Mouse (Mus musculus) common myeloid progenitor, adult 5-6 weeks (primary cell): Measurements from ENCODE around the gene Bmi1. TPM values are rescaled to one million over a fixed set of nuclear protein-coding genes. Genes with fewer than 3 reads are reported as not detected.
A peak's percentile ranks its signal among the peaks of the same experiment; 100 is the strongest.

Source experiments
- ATAC-seq: replicated peaks from 2 replicates; pipeline ENCODE4 v1.8.0; 2016; ENCODE audit warnings: low read depth, mild to moderate bottlenecking, moderate TSS enrichment, inconsistent platforms; ENCODE audit not compliant: poor library complexity, severe bottlenecking
- total RNA-seq: library from RNA; stranded (forward); fragments of 200-1000, 187-1606 nt; gene quantifications from 2 replicates; pipeline ENCODE4 v1.2.3, GENCODE M21; 2017

Gene Bmi1
- total RNA-seq, 1 experiment from 2014 or later: 52.6 TPM

GRCm38 (mm10) chr2:18714337-18714736 is 37.5 kb downstream of the Bmi1 start:
- no peak for ATAC-seq

GRCm38 (mm10) chr2:18718521-18718920 is 41.7 kb downstream of the Bmi1 start:
- no peak for ATAC-seq

DNA sequence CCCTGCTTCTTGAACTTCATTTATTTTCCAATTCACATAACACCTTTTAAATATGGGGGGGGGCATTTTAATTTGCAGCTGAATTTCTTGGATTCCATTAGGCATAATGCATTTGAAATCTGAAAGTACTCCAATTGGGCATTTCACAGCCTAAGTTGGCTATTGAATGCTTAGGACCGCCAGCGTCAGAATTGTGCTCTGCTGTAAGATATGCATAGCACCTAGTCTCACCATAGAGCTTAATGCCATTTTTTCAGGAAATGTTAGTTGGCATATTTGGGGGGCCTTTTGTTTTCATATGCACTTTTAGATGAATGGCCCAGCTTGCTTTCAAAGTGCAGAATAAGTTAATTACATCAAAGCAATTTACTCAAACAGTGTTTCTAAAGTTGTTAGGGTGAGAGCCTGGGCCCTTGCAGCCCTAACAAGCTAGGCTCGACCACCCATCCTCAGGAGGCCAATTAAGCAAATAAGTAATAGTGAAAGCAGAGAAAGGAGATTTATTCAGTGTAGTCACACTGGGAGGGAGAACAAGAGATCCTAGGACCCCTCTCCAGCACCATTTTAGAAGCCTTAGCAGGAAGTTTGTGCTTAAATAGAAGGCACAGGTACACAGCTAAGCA is 45.5 kb downstream of the Bmi1 start:
- no peak for ATAC-seq

DNA sequence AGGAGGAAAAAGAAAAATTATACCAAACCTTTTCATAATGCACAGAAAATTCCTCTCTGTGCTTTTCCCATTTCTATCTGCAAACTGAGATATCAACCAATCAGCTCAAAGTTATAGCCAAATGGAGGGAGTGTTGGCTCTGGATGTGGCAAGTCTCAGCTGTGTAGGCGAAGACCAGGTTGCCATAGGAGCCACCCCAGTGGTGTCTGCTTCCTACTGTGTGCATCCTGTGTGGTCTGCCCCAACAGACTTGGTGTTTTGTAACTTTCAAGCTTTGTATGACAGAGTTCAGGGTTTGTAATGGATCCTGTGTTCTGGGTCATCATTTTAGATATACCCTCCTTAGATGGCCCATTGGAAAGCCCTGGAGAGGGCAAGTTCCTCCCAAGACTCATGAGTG is 47.6 kb downstream of the Bmi1 start:
- ATAC-seq: peak; percentile 83

GRCm38 (mm10) chr2:18725880-18726279 is 49.1 kb downstream of the Bmi1 start:
- no peak for ATAC-seq

- no peak for ATAC-seq
These were observed 54.9 kb downstream of the Bmi1 start for GRCm38 (mm10) chr2:18731718-18732117.

DNA sequence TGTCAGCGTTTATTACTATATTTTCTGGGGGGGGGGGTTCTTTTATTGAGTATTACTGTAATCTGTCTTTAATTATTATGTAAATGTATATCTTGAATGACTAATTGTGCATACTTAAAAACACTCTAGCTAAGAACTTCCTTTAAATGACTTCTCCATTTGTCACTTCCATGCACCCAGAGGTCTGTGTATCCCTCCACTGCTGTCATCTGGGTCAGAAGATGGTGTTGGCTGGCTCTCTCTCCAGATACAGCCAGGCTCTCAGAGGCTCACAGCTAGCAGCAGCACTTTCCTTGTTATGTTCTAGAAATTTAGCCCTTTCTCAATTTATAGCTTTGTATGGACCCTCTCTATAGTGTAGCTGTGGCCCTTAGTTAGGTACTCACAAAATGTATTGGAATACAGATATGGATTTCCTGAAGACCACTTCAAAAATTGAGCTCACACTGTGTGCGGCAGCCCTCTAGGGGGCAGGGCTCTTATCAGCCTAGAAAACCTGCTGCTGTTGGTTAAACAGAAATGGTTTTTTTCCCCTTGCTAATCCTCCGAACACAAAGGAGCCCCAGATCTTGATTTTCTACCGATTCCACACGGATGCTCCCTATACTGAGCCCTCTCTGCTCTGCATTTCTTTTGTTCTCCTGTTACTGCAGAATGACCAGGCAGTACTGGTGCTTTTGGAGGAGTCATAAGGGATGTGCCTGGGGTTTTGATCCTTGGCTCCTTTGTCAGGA is 57.7 kb downstream of the Bmi1 start:
- peak; percentile 83 for ATAC-seq

Other genes with a start within 250 kb of the Bmi1 start
- gene Commd3, start 4.6 kb upstream of the Bmi1 start, total RNA-seq: 204 and 213 TPM in 2 replicates
- not detected in 2 replicates for gene Spag6, start 17.0 kb downstream of the Bmi1 start, total RNA-seq